Mouse (Mus musculus): ENCODE results near the gene Gm6121.
"Not testable (repeated sequence)": the region's sequence is repeated elsewhere in the genome, so short reads cannot be mapped to it uniquely, and the experiment has no call there.

Gene Gm6121

DNA sequence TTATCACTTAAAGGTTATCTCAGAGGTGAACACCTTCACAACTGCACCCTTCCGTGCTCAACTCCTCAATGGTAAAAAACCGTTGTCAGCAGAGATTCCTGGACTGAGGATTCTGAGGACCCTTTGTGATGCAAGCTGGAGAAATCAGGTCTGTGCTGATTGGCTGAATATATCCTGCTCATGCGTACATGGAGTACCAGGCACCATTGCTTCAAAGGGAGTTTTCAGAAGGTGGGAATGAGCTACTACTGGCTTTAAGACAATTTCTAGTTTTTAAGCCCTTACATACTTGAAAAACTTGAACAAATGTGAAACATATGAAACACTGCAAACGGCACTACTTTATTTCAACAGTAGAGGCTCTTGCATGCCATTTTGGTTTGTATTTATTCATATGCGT is at the start of gene Gm6121:
Gm6121 (minus strand) TSS at position 101 of the 400 bp plus-strand sequence.
- not testable (repeated sequence) for DNase-seq (ENCODE audit: low spot score)

Measured in MN1 (cell line).